Mouse (Mus musculus) kidney, embryonic 14.5 days (tissue): ENCODE data around the gene Gbp8. TPM values are rescaled to one million over a fixed set of nuclear protein-coding genes. Genes with fewer than 3 reads are reported as not detected.
A peak's percentile ranks its signal among the peaks of the same experiment; 100 is the strongest.
"Not testable (repeated sequence)": the region's sequence is repeated elsewhere in the genome, so short reads cannot be mapped to it uniquely, and the experiment has no call there.

Experiments
- ATAC-seq: fragments of 200-750 bp; cut with Nextera tagmentation; 2 replicates; pipeline ENCODE4 v1.8.0; 2017; ENCODE audit warnings: moderate number of reproducible peaks, mild to moderate bottlenecking, moderate TSS enrichment, moderate library complexity; ENCODE audit not compliant: low FRiP score, low TSS enrichment
- H3K27ac ChIP-seq: fragments of 300-500 bp; sonication (generic); 2 replicates; pipeline ENCODE4 v1.5.1; 2014; ENCODE audit warnings: low read depth, mild to moderate bottlenecking, low read length, moderate library complexity, mixed read lengths
- H3K27me3 ChIP-seq: fragments of 300-500 bp; sonication (generic); 2 replicates; pipeline ENCODE4 v1.6.1; 2014; ENCODE audit warnings: mild to moderate bottlenecking, low read length; ENCODE audit not compliant: control insufficient read depth, insufficient read depth
- H3K36me3 ChIP-seq: fragments of 300-500 bp; sonication (generic); 2 replicates; pipeline ENCODE4 v1.6.1; 2014; ENCODE audit warnings: low read length, mixed read lengths; ENCODE audit not compliant: control insufficient read depth, insufficient read depth
- H3K4me1 ChIP-seq: fragments of 300-500 bp; sonication (generic); 2 replicates; pipeline ENCODE4 v1.6.1; 2014; ENCODE audit warnings: low read length, mixed read lengths; ENCODE audit not compliant: control insufficient read depth, insufficient read depth
- H3K4me2 ChIP-seq: fragments of 300-500 bp; sonication (generic); replicated peaks from 2 replicates; pipeline ENCODE4 v1.6.1; 2014; ENCODE audit warnings: low read depth, mild to moderate bottlenecking, low read length
- H3K4me3 ChIP-seq: fragments of 300-500 bp; sonication (generic); 2 replicates; pipeline ENCODE4 v1.5.1; 2014; ENCODE audit warnings: mild to moderate bottlenecking, low read length
- H3K9ac ChIP-seq: fragments of 300-500 bp; sonication (generic); 2 replicates; pipeline ENCODE4 v1.6.1; 2014; ENCODE audit warnings: low read depth, mild to moderate bottlenecking, low read length, moderate library complexity
- H3K9me3 ChIP-seq: fragments of 300-500 bp; sonication (generic); 2 replicates; pipeline ENCODE4 v1.6.1; 2016; ENCODE audit warnings: low read length; ENCODE audit not compliant: control insufficient read depth
- WGBS: fragments of 180-500 bp; shearing (Covaris S2); extraction: QIAGEN DNeasy Blood & Tissue Kit; methylation state at CpG from one replicate; pipeline ENCODE4 v1.1.7; 2014; 5-methylcytosine and 5-hydroxymethylcytosine counted together
- polyA plus RNA-seq: library from polyadenylated mRNA; unstranded; fragments of >200 nt; fragmentation: Nextera tagmentation; extraction: Ambion mirVana; gene quantifications from 2 replicates; pipeline ENCODE4 v1.2.1, GENCODE M21; 2014

Gbp8 gene
- polyA plus RNA-seq, 1 experiment from 2014 or later = 0.39 TPM

DNA sequence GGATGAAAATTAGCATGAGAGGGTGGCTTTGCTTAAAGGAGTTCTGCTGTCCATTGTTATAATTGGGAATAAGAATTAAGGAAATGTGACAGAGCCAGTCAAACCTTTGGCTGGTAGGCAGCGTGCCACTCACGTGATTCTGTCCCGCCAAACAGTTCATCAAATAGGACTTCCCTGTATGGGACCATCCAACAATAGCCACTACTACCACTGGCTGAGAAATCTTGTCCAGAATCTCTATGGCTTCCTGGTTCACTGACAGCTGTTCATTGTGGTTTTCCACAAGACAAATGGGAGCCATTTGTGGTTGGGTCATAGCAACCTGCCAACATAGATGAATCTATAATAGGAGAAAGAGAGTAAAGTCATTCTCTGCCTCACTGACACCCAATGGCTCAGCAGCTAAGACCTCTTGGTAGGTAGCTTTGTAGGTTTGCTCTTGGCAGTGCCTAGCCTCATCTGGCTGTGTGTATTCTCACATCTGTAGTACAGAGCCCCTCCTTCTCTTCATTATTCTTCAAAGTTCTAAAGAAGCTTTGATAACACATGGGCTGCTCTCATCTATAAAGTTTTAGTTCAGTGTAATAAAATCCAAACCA is 2.5 kb downstream of the Gbp8 start:
- H3K27ac ChIP-seq, H3K4me2 ChIP-seq, H3K4me3 ChIP-seq, H3K36me3 ChIP-seq, H3K9me3 ChIP-seq, H3K27me3 ChIP-seq, ATAC-seq, H3K9ac ChIP-seq, H3K4me1 ChIP-seq: not testable (repeated sequence)
- 87% methylated on average over 3 of the region's 3 CpGs for WGBS

DNA sequence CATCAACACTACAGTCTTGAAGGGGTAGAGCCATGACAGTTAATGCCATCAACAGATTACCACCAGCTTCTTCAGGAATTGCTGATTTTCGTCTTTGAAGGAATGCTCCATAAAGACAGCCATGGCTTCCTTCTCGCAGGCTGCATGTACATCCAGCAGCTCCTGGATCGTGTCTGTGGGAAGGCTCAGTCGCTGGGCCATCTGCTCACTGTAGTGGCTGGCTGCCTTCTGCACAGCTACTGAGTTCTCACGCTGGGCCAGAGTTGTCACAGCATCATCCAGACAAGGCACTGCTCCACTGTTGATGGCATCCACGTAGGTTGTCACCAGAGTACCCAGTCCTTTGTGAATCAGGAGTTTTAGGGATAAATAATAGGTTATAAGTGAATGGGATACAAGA is 17.6 kb downstream of the Gbp8 start:
- not testable (repeated sequence) for H3K36me3 ChIP-seq, H3K27me3 ChIP-seq, H3K27ac ChIP-seq, H3K4me1 ChIP-seq, ATAC-seq, H3K4me2 ChIP-seq, H3K9ac ChIP-seq, H3K9me3 ChIP-seq, H3K4me3 ChIP-seq
- WGBS = 88% methylated on average over 6 of the region's 6 CpGs

DNA sequence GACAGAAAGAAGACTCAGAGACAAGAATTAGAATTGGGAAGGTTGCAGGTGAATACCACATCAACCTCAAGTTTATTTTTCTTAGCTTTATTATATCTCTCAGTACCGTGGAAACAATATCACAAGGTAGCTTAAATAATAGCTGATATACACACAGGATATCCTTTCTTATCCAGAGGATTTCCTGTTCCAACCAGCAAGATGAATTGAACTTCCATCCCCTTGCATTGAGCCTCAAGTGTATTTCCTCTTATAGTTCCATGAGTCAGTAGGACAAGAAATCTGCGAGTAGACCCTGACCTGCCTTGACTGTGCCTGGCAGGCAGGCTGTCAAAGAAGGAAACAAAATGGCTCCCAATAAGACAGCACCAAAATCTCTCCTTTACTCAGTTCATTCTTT is 23.6 kb downstream of the Gbp8 start:
- Histone ChIP-seq H3K27me3 (no peaks in the 10 kb centered on the region), H3K36me3 (no peaks in the 10 kb centered on the region)
- WGBS = 73% methylated on average over 2 of the region's 2 CpGs

DNA sequence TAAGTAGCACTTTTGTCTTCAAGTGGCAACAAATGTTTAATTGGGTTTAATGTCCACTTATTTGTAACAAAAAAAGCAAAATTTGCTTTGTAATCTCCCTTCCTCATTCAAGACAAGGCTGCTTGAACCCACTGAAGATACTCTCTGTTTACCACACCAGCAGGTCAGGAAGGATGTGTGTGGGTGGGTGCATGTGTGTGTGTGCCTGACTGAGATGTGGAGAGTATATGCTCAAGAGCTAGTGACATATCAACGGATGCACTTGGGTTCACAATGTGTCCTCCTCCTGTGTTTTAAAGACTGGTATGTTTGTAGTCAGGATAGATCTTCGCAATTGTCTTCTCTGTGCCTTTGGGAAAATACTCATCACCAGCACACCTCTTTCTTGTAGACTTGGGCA is 24.6 kb downstream of the Gbp8 start:
- no peaks in the 10 kb centered on the region for H3K4me1 ChIP-seq
- H3K27ac ChIP-seq = no peak overlapping the region
- no peak for ATAC-seq
- no peaks in the 10 kb centered on the region for H3K36me3 ChIP-seq
- no peaks in the 10 kb centered on the region for H3K9me3 ChIP-seq
- WGBS = 87% methylated on average over 2 of the region's 2 CpGs
- no peaks in the 10 kb centered on the region for H3K27me3 ChIP-seq
- no peak overlapping the region for H3K4me3 ChIP-seq
- H3K4me2 ChIP-seq = no peak overlapping the region
- H3K9ac ChIP-seq = no peak overlapping the region

More for the DNA sequence above, 23.6 kb downstream of the Gbp8 start:
- Histone ChIP-seq H3K9me3 (no peaks in the 10 kb centered on the region), H3K9ac (no peak overlapping the region), H3K4me2 (no peak overlapping the region), H3K4me1 (no peaks in the 10 kb centered on the region), H3K27ac (no peak overlapping the region), H3K4me3 (no peak overlapping the region)
- no peak for ATAC-seq

DNA sequence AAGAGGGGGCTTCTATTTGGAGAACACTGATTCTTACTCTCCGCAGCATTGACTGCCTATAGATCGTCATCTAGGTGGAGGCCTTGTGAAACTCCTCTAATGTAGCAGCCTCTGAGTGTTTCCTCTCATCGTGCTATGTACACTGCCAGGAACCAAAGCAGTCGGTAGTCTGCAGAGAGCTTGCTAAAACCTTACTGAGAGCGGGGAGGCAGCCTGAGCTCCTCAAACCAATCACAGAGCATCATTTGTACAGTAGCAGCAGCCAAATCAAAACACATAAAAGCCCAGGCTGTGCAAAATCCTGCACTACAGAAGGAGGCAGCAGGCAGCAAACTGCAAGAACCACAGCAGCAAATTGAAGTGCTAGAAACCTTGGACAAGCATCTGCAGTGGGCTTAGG is 25.7 kb downstream of the Gbp8 start:
- Histone ChIP-seq H3K4me1 (no peaks in the 10 kb centered on the region), H3K4me3 (no peak overlapping the region), H3K4me2 (no peak overlapping the region), H3K27ac (no peak overlapping the region), H3K36me3 (no peaks in the 10 kb centered on the region), H3K9me3 (no peaks in the 10 kb centered on the region), H3K27me3 (no peaks in the 10 kb centered on the region), H3K9ac (no peak overlapping the region)
- 93% methylated on average over 5 of the region's 5 CpGs for WGBS
- ATAC-seq = no peak

DNA sequence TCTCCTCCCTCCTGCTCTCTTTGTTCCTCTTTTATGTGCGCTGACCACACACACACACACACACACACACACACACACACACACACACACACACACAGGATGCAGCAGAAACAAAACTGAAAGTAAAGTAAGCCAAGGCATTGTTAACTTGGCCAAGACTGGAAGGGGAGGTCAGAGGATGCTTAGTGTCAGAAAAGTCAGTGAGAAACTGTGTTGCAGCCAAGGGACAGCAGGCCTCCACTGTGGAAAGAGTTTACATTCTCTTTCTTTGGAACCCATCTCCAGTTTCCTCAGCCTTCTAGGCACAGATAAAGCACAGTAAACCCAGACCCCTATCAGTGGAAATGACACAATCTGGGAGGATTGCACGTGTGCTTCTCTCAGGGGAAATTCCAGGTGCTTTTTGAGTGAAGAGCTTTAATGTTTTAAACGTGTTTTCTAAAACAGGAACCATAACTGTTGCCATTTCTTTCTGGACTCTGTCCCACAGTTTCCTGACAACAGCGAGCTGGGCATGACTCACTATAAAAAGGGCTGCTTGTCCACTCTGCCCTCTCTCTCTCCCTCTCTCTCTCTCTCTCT is 29.0 kb downstream of the Gbp8 start:
- H3K9me3 ChIP-seq, H3K4me1 ChIP-seq, H3K4me2 ChIP-seq, H3K36me3 ChIP-seq, H3K27me3 ChIP-seq, H3K4me3 ChIP-seq, H3K9ac ChIP-seq, H3K27ac ChIP-seq: not testable (repeated sequence)
- ATAC-seq = peak; percentile 72
- WGBS = 23% methylated on average over 4 of the region's 4 CpGs

DNA sequence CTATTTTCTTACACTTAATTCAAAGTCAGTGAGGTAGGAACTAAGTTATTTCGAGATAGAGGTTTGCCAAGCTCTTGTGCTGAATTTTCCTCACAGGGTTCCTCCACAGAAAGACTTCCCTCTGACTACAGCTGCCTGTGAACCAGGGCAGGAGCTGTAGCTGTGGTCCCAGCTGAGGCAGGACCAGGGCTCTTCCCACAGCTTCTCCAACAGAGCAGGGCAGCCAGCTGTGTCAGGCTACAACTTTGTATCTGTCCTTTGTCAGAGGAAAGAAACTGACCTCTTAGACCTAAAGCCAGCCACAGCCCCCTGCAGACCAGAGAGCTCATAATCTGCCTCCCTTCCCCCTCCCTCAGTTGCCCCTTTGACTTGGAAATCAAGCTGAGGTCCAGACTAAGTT is 29.6 kb downstream of the Gbp8 start:
- WGBS = 48% methylated on average over 1 of the region's 1 CpGs
- H3K4me1 ChIP-seq, ATAC-seq, H3K9me3 ChIP-seq, H3K9ac ChIP-seq, H3K36me3 ChIP-seq, H3K27ac ChIP-seq, H3K4me2 ChIP-seq, H3K27me3 ChIP-seq, H3K4me3 ChIP-seq: not testable (repeated sequence)

DNA sequence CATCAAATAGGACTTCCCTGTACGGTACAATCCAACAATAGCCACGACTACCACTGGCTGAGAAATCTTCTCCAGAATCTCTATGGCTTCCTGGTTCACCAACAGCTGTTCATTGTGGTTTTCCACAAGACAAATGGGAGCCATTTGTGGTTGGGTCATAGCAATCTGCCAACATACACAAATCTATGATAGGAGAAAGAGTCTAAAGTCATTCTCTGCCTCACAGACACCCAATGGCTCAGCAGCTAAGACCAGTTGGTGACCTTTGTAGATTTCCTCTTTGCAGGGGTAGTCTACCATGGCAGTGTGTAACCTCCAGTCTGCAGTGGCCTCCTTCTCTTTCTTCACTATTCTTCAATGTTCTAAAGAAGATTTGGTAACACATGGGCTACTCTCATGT is 33.7 kb downstream of the Gbp8 start:
- H3K9me3 ChIP-seq, H3K27me3 ChIP-seq, H3K27ac ChIP-seq, H3K36me3 ChIP-seq, H3K9ac ChIP-seq, H3K4me2 ChIP-seq, ATAC-seq, H3K4me1 ChIP-seq, H3K4me3 ChIP-seq: not testable (repeated sequence)
- WGBS = 85% methylated on average over 2 of the region's 2 CpGs

DNA sequence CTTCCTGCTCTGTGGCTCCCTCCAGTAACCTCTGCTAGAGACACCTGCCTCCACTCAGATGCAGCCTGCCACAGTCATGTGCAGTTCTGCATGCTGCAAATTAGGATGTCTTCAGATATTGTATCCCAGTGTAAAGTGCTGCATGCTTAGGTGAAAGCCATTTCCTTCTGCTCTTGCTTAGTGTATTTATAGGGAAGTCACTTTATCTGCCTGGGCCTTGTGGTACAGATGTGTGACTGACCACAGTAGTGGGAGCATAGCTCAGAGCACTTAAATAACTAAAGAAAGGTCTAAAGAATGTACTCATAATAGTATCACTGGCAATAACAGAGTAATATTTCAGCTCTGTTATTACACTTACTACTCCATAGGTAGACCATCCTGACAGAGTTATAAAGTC is 57.4 kb downstream of the Gbp8 start:
- H3K4me1 ChIP-seq = no peaks in the 10 kb centered on the region
- H3K27ac ChIP-seq = no peak overlapping the region
- no peak overlapping the region for H3K4me3 ChIP-seq
- no peaks in the 10 kb centered on the region for H3K27me3 ChIP-seq
- ATAC-seq = no peak
- no peak overlapping the region for H3K9ac ChIP-seq
- H3K36me3 ChIP-seq = no peaks in the 10 kb centered on the region
- H3K9me3 ChIP-seq = peaks cover 7% of the 10 kb centered on the region; the same call in 1 of the 2 replicates
- no peak overlapping the region for H3K4me2 ChIP-seq
